Mouse (Mus musculus): ENCODE results near the gene Tusc1. TPM values are rescaled to one million over a fixed set of nuclear protein-coding genes. Genes with fewer than 3 reads are reported as not detected.

Tusc1 gene
- 3.6 and 6.5 TPM in 2 replicates for polyA plus RNA-seq (2016; fragmentation: Nextera tagmentation; extraction: Ambion mirVana)

GRCm38 (mm10) chr4:93335118-93336003, at the start of gene Tusc1:
Gene Tusc1, minus strand, starts transcription at chr4:93335511.
- H3K9me3 ChIP-seq, result no peaks in the 10 kb centered on the region
- H3K27me3 ChIP-seq (ENCODE audit: insufficient read depth, poor library complexity, severe bottlenecking), result no peaks in the 10 kb centered on the region
- under 1% methylated on average over 95 of the region's 97 CpGs for WGBS
- peaks cover 11% of the 10 kb centered on the region; the same call in 1 of the 2 replicates for H3K4me1 ChIP-seq (replicated peaks)
- peak within 1 kb of the TSS; percentile 77 for H3K4me3 ChIP-seq
- no peaks in the 10 kb centered on the region for H3K36me3 ChIP-seq
- DNase-seq (ENCODE audit: low spot score), result peak; percentile 75
- peak within 1 kb of the TSS; percentile 97 for H3K27ac ChIP-seq

GRCm38 (mm10) chr4:93352930-93353329, 17.6 kb upstream of the Tusc1 start:
- H3K36me3 ChIP-seq, result no peaks in the 10 kb centered on the region
- H3K27ac ChIP-seq, result no peak overlapping the region
- whole genome bisulfite sequencing, result 79% methylated on average over 2 of the region's 2 CpGs
- no peak for DNase-seq (ENCODE audit: low spot score)
- H3K4me1 ChIP-seq (replicated peaks), result no peaks in the 10 kb centered on the region
- no peaks in the 10 kb centered on the region for H3K27me3 ChIP-seq (ENCODE audit: insufficient read depth, poor library complexity, severe bottlenecking)
- no peaks in the 10 kb centered on the region for H3K9me3 ChIP-seq
- H3K4me3 ChIP-seq, result no peak overlapping the region

GRCm38 (mm10) chr4:93344357-93344756, 9.0 kb upstream of the Tusc1 start:
- no peaks in the 10 kb centered on the region for H3K36me3 ChIP-seq
- H3K9me3 ChIP-seq, result no peaks in the 10 kb centered on the region
- no peak for DNase-seq (ENCODE audit: low spot score)
- H3K27ac ChIP-seq, result no peak overlapping the region
- no peaks in the 10 kb centered on the region for H3K27me3 ChIP-seq (ENCODE audit: insufficient read depth, poor library complexity, severe bottlenecking)
- WGBS, result 93% methylated on average over 2 of the region's 2 CpGs
- H3K4me1 ChIP-seq (replicated peaks), result no peaks in the 10 kb centered on the region
- H3K4me3 ChIP-seq, result no peak overlapping the region

GRCm38 (mm10) chr4:93341568-93341967, 6.3 kb upstream of the Tusc1 start:
- no peaks in the 10 kb centered on the region for H3K4me1 ChIP-seq (replicated peaks)
- H3K36me3 ChIP-seq, result no peaks in the 10 kb centered on the region
- no peak for DNase-seq (ENCODE audit: low spot score)
- no peak overlapping the region for H3K4me3 ChIP-seq
- H3K27ac ChIP-seq, result no peak overlapping the region
- no peaks in the 10 kb centered on the region for H3K9me3 ChIP-seq
- H3K27me3 ChIP-seq (ENCODE audit: insufficient read depth, poor library complexity, severe bottlenecking), result no peaks in the 10 kb centered on the region

GRCm38 (mm10) chr4:93337977-93338376, 2.7 kb upstream of the Tusc1 start:
- Histone ChIP-seq H3K9me3 (no peaks in the 10 kb centered on the region), H3K27me3 (ENCODE audit: insufficient read depth, poor library complexity, severe bottlenecking) (no peaks in the 10 kb centered on the region), H3K4me3 (no peak overlapping the region), H3K4me1 (replicated peaks) (peaks cover 11% of the 10 kb centered on the region; the same call in 1 of the 2 replicates), H3K27ac (no peak overlapping the region), H3K36me3 (no peaks in the 10 kb centered on the region)
- DNase-seq (ENCODE audit: low spot score), result no peak
- WGBS, result 84% methylated on average over 3 of the region's 3 CpGs

- peak; percentile 87 for DNase-seq (ENCODE audit: low spot score)
- no peaks in the 10 kb centered on the region for H3K9me3 ChIP-seq
- under 1% methylated on average over 40 of the region's 49 CpGs for WGBS
- H3K27me3 ChIP-seq (ENCODE audit: insufficient read depth, poor library complexity, severe bottlenecking), result no peaks in the 10 kb centered on the region
- H3K36me3 ChIP-seq, result no peaks in the 10 kb centered on the region
- peak overlapping the region; percentile 97 for H3K27ac ChIP-seq
- peaks cover 11% of the 10 kb centered on the region; the same call in 1 of the 2 replicates for H3K4me1 ChIP-seq (replicated peaks)
- H3K4me3 ChIP-seq, result peak overlapping the region; percentile 77
These were observed 634 bp downstream of the Tusc1 start for GRCm38 (mm10) chr4:93334636-93335117.

- Histone ChIP-seq H3K27ac (no peak overlapping the region), H3K27me3 (ENCODE audit: insufficient read depth, poor library complexity, severe bottlenecking) (no peaks in the 10 kb centered on the region), H3K4me3 (no peak overlapping the region), H3K4me1 (replicated peaks) (no peaks in the 10 kb centered on the region), H3K9me3 (no peaks in the 10 kb centered on the region), H3K36me3 (no peaks in the 10 kb centered on the region)
- DNase-seq (ENCODE audit: low spot score), result no peak
- 93% methylated on average over 3 of the region's 3 CpGs for WGBS
These were observed 27.8 kb downstream of the Tusc1 start for GRCm38 (mm10) chr4:93307486-93307885.

GRCm38 (mm10) chr4:93286065-93286464, 49.2 kb downstream of the Tusc1 start:
- Histone ChIP-seq H3K4me3 (no peak overlapping the region), H3K27ac (no peak overlapping the region), H3K4me1 (replicated peaks) (no peaks in the 10 kb centered on the region), H3K27me3 (ENCODE audit: insufficient read depth, poor library complexity, severe bottlenecking) (no peaks in the 10 kb centered on the region), H3K36me3 (no peaks in the 10 kb centered on the region), H3K9me3 (no peaks in the 10 kb centered on the region)
- 88% methylated on average over 4 of the region's 4 CpGs for WGBS
- DNase-seq (ENCODE audit: low spot score), result no peak

Data from hindbrain, embryonic 10.5 days (tissue).